ENCODE assay signal across 20 mouse cellular contexts in the genomic region with DNA sequence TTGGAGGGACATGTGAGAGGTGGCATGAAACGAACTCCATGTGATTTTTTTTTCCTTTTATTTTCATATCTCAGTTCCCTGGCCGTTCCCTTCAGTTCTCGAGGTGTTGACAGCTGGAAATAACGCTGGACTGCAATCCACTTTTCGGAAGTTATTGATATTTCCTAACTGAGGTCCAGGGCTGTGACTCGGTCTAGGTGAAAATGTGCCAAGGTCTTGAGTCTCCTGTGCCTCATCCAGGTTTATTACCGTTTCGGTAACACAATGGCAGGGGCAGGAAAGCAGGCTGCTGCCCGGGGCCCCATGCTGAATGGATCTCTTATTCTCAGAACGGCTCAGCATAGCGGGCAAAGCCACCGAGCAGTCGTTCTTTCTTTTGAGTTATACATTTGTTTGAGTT.
DNase-seq lines count a peak whose midpoint lies in the region; ATAC-seq and TF ChIP-seq lines count a peak whose summit lies in the region.
"Had no signal": no experiment of that assay in that cellular context is flagged by ENCODE, and none has a peak within 500 bp of the region (broad histone marks: within the 10 kb centered on the region; RNA-seq: fewer than 3 reads in every experiment).

No protein-coding gene starts in this region.

- WGBS in heart, embryonic 10.5 days = 74% methylated on average over 13 of the region's 13 CpGs
- WGBS in lung, embryonic 14.5 days = 38% methylated on average over 13 of the region's 13 CpGs
- WGBS in limb, embryonic 12.5 days = 52% methylated on average over 13 of the region's 13 CpGs

- H3K36me3 ChIP-seq in heart, embryonic 10.5 days = no peaks in the 10 kb centered on the region
- H3K36me3 ChIP-seq in lung, embryonic 14.5 days (ENCODE audit: insufficient read depth) = no peaks in the 10 kb centered on the region
- H3K36me3 ChIP-seq in limb, embryonic 12.5 days = no peaks in the 10 kb centered on the region
- H3K36me3 ChIP-seq: liver, embryonic 12.5 days; midbrain, embryonic 12.5 days; neural tube, embryonic 15.5 days had no signal

- peak; percentile 94 for DNase-seq in heart, adult 11 months
- DNase-seq in heart, embryonic 10.5 days (ENCODE audit: low spot score) = no peak
- DNase-seq in lung, embryonic 14.5 days = peak; percentile 33
- DNase-seq in lung, postnatal 14 days = no peak
- peak; percentile 62 for DNase-seq in fibroblast of lung, adult 2 months (ENCODE audit: low read depth)
- no peak for DNase-seq in left cerebral cortex, postnatal 10 days (ENCODE audit: extremely low spot score in 1 of 2, low spot score in 2 of 2)
- DNase-seq in thymus, postnatal 10 days (ENCODE audit: low spot score in 2 of 2) = no peak
- DNase-seq: adrenal gland, adult 8-10 months; cerebellum, adult 11 months; gastrocnemius, postnatal 14 days; kidney, adult 2 months; kidney, postnatal 4 days; thymus, postnatal 14 days had no signal

- no peak overlapping the region for H3K4me2 ChIP-seq in lung, embryonic 14.5 days
- H3K4me2 ChIP-seq in limb, embryonic 12.5 days = 0 out of 2 replicates have a peak overlapping the region, but pooled peaks have one; percentile 1
- H3K4me2 ChIP-seq: liver, embryonic 12.5 days; midbrain, embryonic 12.5 days; neural tube, embryonic 15.5 days had no signal

- no peaks in the 10 kb centered on the region for H3K27me3 ChIP-seq in heart, embryonic 10.5 days (ENCODE audit: insufficient read depth, poor library complexity, severe bottlenecking)
- H3K27me3 ChIP-seq in lung, embryonic 14.5 days (ENCODE audit: insufficient read depth, low read length) = no peaks in the 10 kb centered on the region
- H3K27me3 ChIP-seq in limb, embryonic 12.5 days = peaks cover 47% of the 10 kb centered on the region; the same call in 1 of the 2 replicates
- H3K27me3 ChIP-seq: liver, embryonic 12.5 days; midbrain, embryonic 12.5 days; neural tube, embryonic 15.5 days had no signal

- H3K9me3 ChIP-seq in heart, embryonic 10.5 days = no peaks in the 10 kb centered on the region
- no peaks in the 10 kb centered on the region for H3K9me3 ChIP-seq in lung, embryonic 14.5 days (ENCODE audit: low read depth, low read length)
- H3K9me3 ChIP-seq in limb, embryonic 12.5 days = no peaks in the 10 kb centered on the region
- H3K9me3 ChIP-seq: liver, embryonic 12.5 days; midbrain, embryonic 12.5 days; neural tube, embryonic 15.5 days had no signal

- intact Hi-C loops in left cerebral cortex, postnatal 10 days (cut with DNase I) = no loop called here

- ATAC-seq in lung, embryonic 14.5 days (ENCODE audit: insufficient read depth) = no peak
- no peak for ATAC-seq in limb, embryonic 12.5 days (ENCODE audit: insufficient number of reproducible peaks, insufficient read depth, low FRiP score, low TSS enrichment, low read depth)
- ATAC-seq: hindbrain, postnatal 0 days; liver, embryonic 12.5 days had no signal

- no peak for TF ChIP-seq CTCF in lung, embryonic 14.5 days (IDR thresholded peaks at IDR 0.05; ENCODE audit: low read depth)

- H3K27ac ChIP-seq in heart, embryonic 10.5 days = no peak overlapping the region
- H3K27ac ChIP-seq in lung, embryonic 14.5 days (ENCODE audit: low read depth) = no peak overlapping the region
- no peak overlapping the region for H3K27ac ChIP-seq in limb, embryonic 12.5 days
- H3K27ac ChIP-seq: hindbrain, postnatal 0 days; liver, embryonic 12.5 days; macrophage; midbrain, embryonic 12.5 days; neural tube, embryonic 15.5 days; stomach, postnatal 0 days had no signal

- H3K4me3 ChIP-seq in heart, embryonic 10.5 days = no peak overlapping the region
- no peak overlapping the region for H3K4me3 ChIP-seq in lung, embryonic 14.5 days (ENCODE audit: low read depth, low read length)
- H3K4me3 ChIP-seq in limb, embryonic 12.5 days (replicated peaks) = no peak overlapping the region
- H3K4me3 ChIP-seq: liver, embryonic 12.5 days; midbrain, embryonic 12.5 days; neural tube, embryonic 15.5 days had no signal

- no peak overlapping the region for H3K9ac ChIP-seq in lung, embryonic 14.5 days
- H3K9ac ChIP-seq in limb, embryonic 12.5 days (replicated peaks) = no peak overlapping the region
- H3K9ac ChIP-seq: liver, embryonic 12.5 days; midbrain, embryonic 12.5 days; neural tube, embryonic 15.5 days had no signal

- peaks cover 35% of the 10 kb centered on the region for H3K4me1 ChIP-seq in heart, embryonic 10.5 days
- 0 out of 2 replicates have a peak, but pooled peaks cover 5% of the 10 kb centered on the region for H3K4me1 ChIP-seq in lung, embryonic 14.5 days (ENCODE audit: insufficient read depth)
- H3K4me1 ChIP-seq in limb, embryonic 12.5 days (replicated peaks) = peaks cover 34% of the 10 kb centered on the region

Comparison
In these comparisons a context has a peak if more than half of its experiments do, and no peak if none do; other contexts are left out.
1. DNase-seq: peak in heart, adult 11 months (single experiment), lung, embryonic 14.5 days (single experiment) and fibroblast of lung, adult 2 months (single experiment); none in heart, embryonic 10.5 days (single experiment), lung, postnatal 14 days (single experiment), left cerebral cortex, postnatal 10 days (0 of 2) and thymus, postnatal 10 days (0 of 2).